Mouse (Mus musculus): ENCODE results near the gene Abcg5. TPM values are rescaled to one million over a fixed set of nuclear protein-coding genes. Genes with fewer than 3 reads are reported as not detected.

Gene Abcg5
- polyA plus RNA-seq, 1 experiment from 2014 or later: 1.2 TPM

DNA sequence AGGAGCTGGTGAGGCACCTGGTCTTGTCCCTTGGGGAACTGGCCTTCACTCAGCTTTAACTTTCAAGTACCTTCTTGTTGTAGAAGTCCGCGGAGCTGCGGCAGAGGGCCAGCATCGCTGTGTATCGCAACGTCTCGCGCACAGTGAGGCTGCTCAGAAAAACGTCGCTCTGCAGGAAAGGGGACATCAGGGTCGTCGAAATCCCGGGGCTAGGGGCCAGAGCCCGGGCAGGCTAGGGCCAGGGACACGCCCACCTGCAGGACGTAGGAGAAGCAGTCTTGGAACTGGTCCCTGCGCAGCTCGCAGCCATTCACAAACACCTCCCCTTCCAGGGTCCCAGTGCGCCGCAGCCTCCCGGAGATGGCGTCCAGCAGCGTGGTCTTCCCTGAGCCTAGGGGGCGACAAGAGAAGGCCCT is 6.9 kb downstream of the Abcg5 start, which contains the start of gene Abcg8:
TSS of gene Abcg8 (plus strand) at position 352 of the 416 bp plus-strand sequence.
- peak; percentile 51 for DNase-seq
- ATAC-seq (ENCODE audit: low FRiP score, low TSS enrichment): no peak
- no peak within 1 kb of the TSS for H3K27ac ChIP-seq (replicated peaks; ENCODE audit: low read depth, low read length)

DNA sequence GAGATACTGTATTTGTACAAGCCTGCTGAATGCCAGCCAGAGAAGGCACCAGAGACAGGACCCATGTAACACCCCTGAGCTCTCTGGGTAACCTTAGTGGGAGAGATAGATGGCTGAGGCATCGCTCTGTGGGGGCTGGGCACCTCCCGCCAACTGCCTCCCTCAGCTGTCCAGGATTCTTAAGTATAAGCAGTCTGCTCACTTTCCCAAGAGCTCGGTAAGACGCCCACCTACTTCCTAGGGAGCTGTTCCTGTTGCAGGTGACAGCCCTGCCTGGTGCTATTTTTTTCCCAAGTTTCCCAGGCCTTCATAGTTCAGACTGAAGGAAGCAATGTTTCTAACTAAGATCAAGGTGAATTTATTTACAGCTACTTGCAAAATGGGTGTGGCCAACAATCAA is 7.6 kb downstream of the Abcg5 start:
- DNase-seq: no peak
- ATAC-seq (ENCODE audit: low FRiP score, low TSS enrichment): no peak
- Histone ChIP-seq H3K4me2 (ENCODE audit: low read length) (no peak overlapping the region), H3K27ac (replicated peaks; ENCODE audit: low read depth, low read length) (no peak overlapping the region), H3K27me3 (ENCODE audit: control insufficient read depth, insufficient read depth, low read length) (peaks cover 14% of the 10 kb centered on the region; the same call in 1 of the 2 replicates), H3K4me3 (replicated peaks; ENCODE audit: low read depth, low read length) (no peak overlapping the region), H3K9ac (replicated peaks; ENCODE audit: low read length) (no peak overlapping the region), H3K4me1 (ENCODE audit: control insufficient read depth, insufficient read depth, low read length) (peaks cover 11% of the 10 kb centered on the region), H3K36me3 (ENCODE audit: control insufficient read depth, insufficient read depth, low read length) (no peaks in the 10 kb centered on the region), H3K9me3 (ENCODE audit: control insufficient read depth, low read length) (no peaks in the 10 kb centered on the region)
- 48% methylated on average over 4 of the region's 4 CpGs for WGBS

More for the DNA sequence above, 6.9 kb downstream of the Abcg5 start, which contains the start of gene Abcg8:
- H3K4me3 ChIP-seq (replicated peaks; ENCODE audit: low read depth, low read length): peak within 1 kb of the TSS; percentile 30
- peak within 1 kb of the TSS; percentile 59 for H3K4me2 ChIP-seq (ENCODE audit: low read length)
- H3K4me1 ChIP-seq (ENCODE audit: control insufficient read depth, insufficient read depth, low read length): peaks cover 11% of the 10 kb centered on the region
- peaks cover 14% of the 10 kb centered on the region; the same call in 1 of the 2 replicates for H3K27me3 ChIP-seq (ENCODE audit: control insufficient read depth, insufficient read depth, low read length)
- H3K36me3 ChIP-seq (ENCODE audit: control insufficient read depth, insufficient read depth, low read length): no peaks in the 10 kb centered on the region
- WGBS: 3% methylated on average over 24 of the region's 24 CpGs
- peak within 1 kb of the TSS; percentile 37; the same call in 1 of the 2 replicates for H3K9ac ChIP-seq (replicated peaks; ENCODE audit: low read length)
- H3K9me3 ChIP-seq (ENCODE audit: control insufficient read depth, low read length): no peaks in the 10 kb centered on the region

DNA sequence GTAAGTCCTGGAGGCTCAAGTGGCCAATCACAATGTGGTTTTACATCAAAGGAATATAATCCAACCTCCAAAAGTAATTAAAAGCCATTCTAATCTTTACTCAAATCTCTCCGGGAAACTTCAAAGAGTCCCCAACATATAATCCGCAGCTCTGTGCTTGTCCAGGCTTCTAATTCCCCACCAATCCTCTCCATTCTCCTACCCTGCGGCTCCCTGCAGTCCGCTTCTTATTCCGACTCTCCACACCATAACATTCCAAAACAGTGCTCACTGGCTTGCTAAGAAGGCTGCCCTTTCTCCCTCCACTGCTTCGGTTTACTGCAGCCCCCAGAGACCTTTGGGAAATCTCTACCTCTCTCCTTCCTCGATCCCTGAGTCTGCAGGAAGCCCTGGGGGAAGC is 8.8 kb downstream of the Abcg5 start:
- ATAC-seq (ENCODE audit: low FRiP score, low TSS enrichment) (no peak), DNase-seq (peak; percentile 43)

DNA sequence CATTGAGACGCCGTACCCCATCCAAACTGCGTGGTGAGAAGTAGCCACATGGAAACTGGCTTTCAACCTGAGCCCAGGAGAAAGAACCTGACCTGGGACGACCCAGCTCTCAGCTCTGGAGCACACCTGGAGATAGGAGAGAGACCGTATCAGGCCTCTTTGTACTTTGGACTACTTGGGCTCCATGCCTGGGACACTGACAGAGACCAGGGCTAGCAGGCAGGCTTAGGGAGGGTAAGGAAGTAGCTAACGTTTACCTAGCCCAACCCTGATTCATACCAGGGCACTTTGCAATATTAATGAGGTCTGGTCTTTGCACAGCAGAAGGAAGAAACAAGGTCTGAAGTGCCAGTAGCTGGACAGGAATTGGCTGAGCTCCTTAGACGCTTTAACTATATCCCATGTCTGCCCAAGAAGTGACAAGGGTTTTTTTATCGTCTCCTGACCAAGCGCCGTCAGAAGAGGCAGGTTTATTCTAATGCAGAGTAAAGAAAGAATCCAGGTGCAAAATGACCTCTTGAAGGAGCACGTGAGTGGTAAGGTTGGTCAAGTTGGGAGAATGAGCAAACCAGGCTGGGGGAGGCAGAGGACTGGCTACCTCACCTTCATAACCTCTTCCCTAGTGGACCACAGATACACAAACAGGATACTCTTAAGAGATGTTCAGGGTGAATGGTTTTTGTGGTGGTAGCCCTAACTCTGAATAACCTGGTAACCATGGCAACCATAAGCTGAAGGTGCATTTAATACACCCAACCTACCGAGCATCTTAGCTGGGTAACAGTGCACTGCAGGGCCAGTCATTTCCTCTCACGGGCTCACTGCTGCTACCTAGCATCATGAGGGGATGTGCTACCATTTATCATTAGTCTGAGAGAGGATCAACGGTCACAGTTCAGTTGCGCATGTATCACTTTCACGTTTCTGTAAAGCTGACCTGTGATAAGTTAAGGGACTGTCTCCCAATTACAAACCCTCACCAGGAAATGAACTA is 10.1 kb downstream of the Abcg5 start:
- no peak overlapping the region for H3K27ac ChIP-seq (replicated peaks; ENCODE audit: low read depth, low read length)
- 71% methylated on average over 16 of the region's 16 CpGs for WGBS
- ATAC-seq (ENCODE audit: low FRiP score, low TSS enrichment) (no peak), DNase-seq (peak; percentile 38)
- peaks cover 11% of the 10 kb centered on the region for H3K4me1 ChIP-seq (ENCODE audit: control insufficient read depth, insufficient read depth, low read length)
- peaks cover 14% of the 10 kb centered on the region; the same call in 1 of the 2 replicates for H3K27me3 ChIP-seq (ENCODE audit: control insufficient read depth, insufficient read depth, low read length)
- H3K4me2 ChIP-seq (ENCODE audit: low read length): no peak overlapping the region
- no peak overlapping the region for H3K9ac ChIP-seq (replicated peaks; ENCODE audit: low read length)
- H3K4me3 ChIP-seq (replicated peaks; ENCODE audit: low read depth, low read length): no peak overlapping the region
- H3K9me3 ChIP-seq (ENCODE audit: control insufficient read depth, low read length): no peaks in the 10 kb centered on the region
- no peaks in the 10 kb centered on the region for H3K36me3 ChIP-seq (ENCODE audit: control insufficient read depth, insufficient read depth, low read length)

More for the DNA sequence above, 8.8 kb downstream of the Abcg5 start:
- Histone ChIP-seq H3K4me3 (replicated peaks; ENCODE audit: low read depth, low read length) (no peak overlapping the region), H3K9me3 (ENCODE audit: control insufficient read depth, low read length) (no peaks in the 10 kb centered on the region), H3K4me1 (ENCODE audit: control insufficient read depth, insufficient read depth, low read length) (peaks cover 11% of the 10 kb centered on the region), H3K36me3 (ENCODE audit: control insufficient read depth, insufficient read depth, low read length) (no peaks in the 10 kb centered on the region), H3K4me2 (ENCODE audit: low read length) (no peak overlapping the region), H3K27ac (replicated peaks; ENCODE audit: low read depth, low read length) (no peak overlapping the region), H3K9ac (replicated peaks; ENCODE audit: low read length) (no peak overlapping the region), H3K27me3 (ENCODE audit: control insufficient read depth, insufficient read depth, low read length) (peaks cover 14% of the 10 kb centered on the region; the same call in 1 of the 2 replicates)
- WGBS: 5% methylated on average over 7 of the region's 7 CpGs

DNA sequence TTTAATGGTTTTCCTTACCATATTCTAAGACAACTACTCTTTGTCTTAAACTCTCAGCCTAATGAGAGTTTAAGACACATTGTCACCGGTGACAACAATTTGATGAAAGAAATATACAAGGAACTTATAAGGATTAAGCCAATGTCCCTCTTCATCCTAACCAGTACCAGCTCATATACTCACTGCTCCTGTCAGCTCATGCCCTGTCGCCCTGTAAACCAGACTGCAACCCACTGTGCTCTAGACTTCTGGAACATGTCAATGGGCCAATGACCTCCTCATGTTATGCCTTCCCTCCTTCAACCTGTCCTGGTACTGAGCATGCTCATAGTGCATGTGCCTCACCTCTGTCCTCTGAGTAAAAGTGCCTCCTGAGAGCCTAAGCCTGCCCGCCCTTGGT is 15.0 kb downstream of the Abcg5 start:
- no peaks in the 10 kb centered on the region for H3K9me3 ChIP-seq (ENCODE audit: control insufficient read depth, low read length)
- H3K27ac ChIP-seq (replicated peaks; ENCODE audit: low read depth, low read length): no peak overlapping the region
- H3K4me2 ChIP-seq (ENCODE audit: low read length): no peak overlapping the region
- no peaks in the 10 kb centered on the region for H3K4me1 ChIP-seq (ENCODE audit: control insufficient read depth, insufficient read depth, low read length)
- no peaks in the 10 kb centered on the region for H3K36me3 ChIP-seq (ENCODE audit: control insufficient read depth, insufficient read depth, low read length)
- no peaks in the 10 kb centered on the region for H3K27me3 ChIP-seq (ENCODE audit: control insufficient read depth, insufficient read depth, low read length)
- H3K9ac ChIP-seq (replicated peaks; ENCODE audit: low read length): no peak overlapping the region
- no peak overlapping the region for H3K4me3 ChIP-seq (replicated peaks; ENCODE audit: low read depth, low read length)
- 89% methylated on average over 3 of the region's 3 CpGs for WGBS
- DNase-seq (no peak), ATAC-seq (ENCODE audit: low FRiP score, low TSS enrichment) (no peak)

DNA sequence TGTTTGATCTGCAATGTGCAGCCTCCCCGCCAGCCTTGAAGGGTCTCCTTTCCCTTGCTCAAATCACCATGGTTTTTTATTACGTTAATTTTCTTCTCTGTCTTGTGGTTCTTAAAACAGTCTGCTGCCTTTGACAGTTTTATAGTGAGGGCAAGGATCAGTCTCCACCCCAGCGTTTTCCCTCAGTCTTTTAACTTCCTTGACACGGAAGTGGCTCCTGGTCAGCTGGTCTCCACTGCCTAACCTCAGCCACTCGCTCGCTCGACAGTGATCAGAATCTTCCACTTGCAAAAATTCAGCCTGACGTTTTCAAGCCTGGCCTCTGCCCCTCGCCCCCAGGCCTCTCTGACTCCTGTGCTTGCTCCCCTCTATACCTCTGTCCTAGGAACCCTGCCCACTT is 17.1 kb downstream of the Abcg5 start:
- no peaks in the 10 kb centered on the region for H3K9me3 ChIP-seq (ENCODE audit: control insufficient read depth, low read length)
- H3K27me3 ChIP-seq (ENCODE audit: control insufficient read depth, insufficient read depth, low read length): no peaks in the 10 kb centered on the region
- H3K4me1 ChIP-seq (ENCODE audit: control insufficient read depth, insufficient read depth, low read length): no peaks in the 10 kb centered on the region
- no peaks in the 10 kb centered on the region for H3K36me3 ChIP-seq (ENCODE audit: control insufficient read depth, insufficient read depth, low read length)
- H3K9ac ChIP-seq (replicated peaks; ENCODE audit: low read length): no peak overlapping the region
- ATAC-seq (ENCODE audit: low FRiP score, low TSS enrichment): no peak
- H3K4me3 ChIP-seq (replicated peaks; ENCODE audit: low read depth, low read length): no peak overlapping the region
- DNase-seq: no peak
- H3K4me2 ChIP-seq (ENCODE audit: low read length): no peak overlapping the region
- WGBS: 54% methylated on average over 9 of the region's 9 CpGs
- no peak overlapping the region for H3K27ac ChIP-seq (replicated peaks; ENCODE audit: low read depth, low read length)

DNA sequence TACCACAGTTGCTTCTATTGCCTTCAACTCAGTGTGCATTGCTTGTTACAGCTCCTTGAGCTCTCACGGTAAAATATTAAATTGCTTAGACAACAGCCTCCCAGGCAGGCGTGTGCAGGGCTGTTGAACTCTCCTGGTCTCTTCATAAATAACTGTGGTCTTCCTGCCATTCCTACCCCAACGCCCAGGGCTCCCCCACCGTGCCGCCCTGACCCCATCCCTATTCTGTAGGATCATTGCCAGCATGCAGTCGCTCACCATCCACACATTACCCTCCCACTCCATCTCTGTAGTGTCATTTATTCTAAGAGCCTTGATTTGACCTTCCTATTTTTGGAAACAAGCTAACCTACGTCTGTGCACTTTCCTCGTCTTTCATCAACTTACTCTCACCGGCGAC is 17.8 kb downstream of the Abcg5 start:
- WGBS: 76% methylated on average over 10 of the region's 10 CpGs
- ATAC-seq (ENCODE audit: low FRiP score, low TSS enrichment) (no peak), DNase-seq (no peak)
- no peaks in the 10 kb centered on the region for H3K27me3 ChIP-seq (ENCODE audit: control insufficient read depth, insufficient read depth, low read length)
- no peaks in the 10 kb centered on the region for H3K36me3 ChIP-seq (ENCODE audit: control insufficient read depth, insufficient read depth, low read length)
- no peaks in the 10 kb centered on the region for H3K4me1 ChIP-seq (ENCODE audit: control insufficient read depth, insufficient read depth, low read length)
- no peak overlapping the region for H3K4me3 ChIP-seq (replicated peaks; ENCODE audit: low read depth, low read length)
- H3K9ac ChIP-seq (replicated peaks; ENCODE audit: low read length): no peak overlapping the region
- no peaks in the 10 kb centered on the region for H3K9me3 ChIP-seq (ENCODE audit: control insufficient read depth, low read length)
- no peak overlapping the region for H3K4me2 ChIP-seq (ENCODE audit: low read length)
- H3K27ac ChIP-seq (replicated peaks; ENCODE audit: low read depth, low read length): no peak overlapping the region

DNA sequence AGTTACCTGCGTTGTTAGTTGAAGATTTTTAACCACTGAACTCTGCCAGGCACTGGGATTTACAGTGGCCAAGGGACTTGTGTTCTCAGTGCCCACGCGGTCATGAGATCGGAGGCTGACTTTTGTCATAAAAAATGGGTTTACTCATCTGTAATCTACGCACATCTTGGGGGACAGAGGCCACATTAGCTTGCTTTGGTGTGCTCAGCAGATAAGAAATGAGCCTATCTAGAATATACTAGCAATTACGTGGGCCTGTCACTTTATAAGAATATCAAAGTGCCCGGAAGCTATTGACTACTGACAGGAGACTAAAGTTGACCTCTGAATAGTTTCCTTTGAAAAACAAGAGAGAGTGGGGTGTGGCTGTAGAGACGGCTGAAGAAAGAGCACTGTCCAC is 23.9 kb downstream of the Abcg5 start:
- no peaks in the 10 kb centered on the region for H3K36me3 ChIP-seq (ENCODE audit: control insufficient read depth, insufficient read depth, low read length)
- no peak for DNase-seq
- H3K4me3 ChIP-seq (replicated peaks; ENCODE audit: low read depth, low read length): no peak overlapping the region
- ATAC-seq (ENCODE audit: low FRiP score, low TSS enrichment): no peak
- WGBS: 84% methylated on average over 8 of the region's 8 CpGs
- peaks cover 10% of the 10 kb centered on the region for H3K4me1 ChIP-seq (ENCODE audit: control insufficient read depth, insufficient read depth, low read length)
- no peaks in the 10 kb centered on the region for H3K9me3 ChIP-seq (ENCODE audit: control insufficient read depth, low read length)
- no peaks in the 10 kb centered on the region for H3K27me3 ChIP-seq (ENCODE audit: control insufficient read depth, insufficient read depth, low read length)
- H3K27ac ChIP-seq (replicated peaks; ENCODE audit: low read depth, low read length): no peak overlapping the region
- H3K9ac ChIP-seq (replicated peaks; ENCODE audit: low read length): no peak overlapping the region
- no peak overlapping the region for H3K4me2 ChIP-seq (ENCODE audit: low read length)

Data from midbrain, embryonic 14.5 days (tissue).